Mouse (Mus musculus): ENCODE results near the gene Pank2.

Gene Pank2

DNA sequence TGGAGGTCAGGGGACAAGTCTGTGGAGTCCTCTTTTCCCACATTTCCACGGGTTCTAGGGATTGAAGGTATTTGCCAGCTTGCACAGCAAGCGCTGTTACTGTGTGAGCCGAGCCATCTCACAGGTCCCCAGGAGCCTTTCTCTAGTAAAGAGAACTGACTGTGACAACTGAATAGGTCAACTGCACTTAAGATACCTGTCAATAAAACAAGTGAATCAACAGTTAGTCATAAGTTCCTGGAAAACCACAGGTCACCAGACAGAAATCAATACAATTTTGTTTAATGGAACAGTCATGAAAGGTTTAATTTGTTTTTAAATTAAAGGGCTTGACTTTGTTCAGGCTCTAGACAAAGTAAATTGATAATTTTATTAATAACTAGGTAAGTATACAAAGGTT, 68.3 kb downstream of the Pank2 start:
- DNase-seq = no peak

GRCm38 (mm10) chr2:131337602-131338001, 75.3 kb downstream of the Pank2 start:
- DNase-seq = no peak

- no peak for DNase-seq
Measured at GRCm38 (mm10) chr2:131344449-131344848, 82.2 kb downstream of the Pank2 start.

- DNase-seq = no peak
Measured at GRCm38 (mm10) chr2:131345556-131345955, 83.3 kb downstream of the Pank2 start.

All from kidney, adult 18-20 months (tissue).